Mouse (Mus musculus) forebrain, embryonic 13.5 days (tissue): ENCODE data around the gene Spaar. TPM values are rescaled to one million over a fixed set of nuclear protein-coding genes. Genes with fewer than 3 reads are reported as not detected.
"Not testable (repeated sequence)": the region's sequence is repeated elsewhere in the genome, so short reads cannot be mapped to it uniquely, and the experiment has no call there.

Experiments used
- ATAC-seq: fragments of 200-750 bp; cut with Nextera tagmentation; 2 replicates; pipeline ENCODE4 v1.8.0; 2017
- H3K27ac ChIP-seq: fragments of 300-500 bp; sonication (generic); 2 replicates; pipeline ENCODE4 v1.5.1; 2015; ENCODE audit warnings: inconsistent platforms, mild to moderate bottlenecking, moderate library complexity
- H3K27me3 ChIP-seq: fragments of 300-500 bp; sonication (generic); 2 replicates; pipeline ENCODE4 v1.6.1; 2015; ENCODE audit warnings: mild to moderate bottlenecking, inconsistent platforms
- H3K36me3 ChIP-seq: fragments of 300-500 bp; sonication (generic); 2 replicates; pipeline ENCODE4 v1.6.1; 2015; ENCODE audit warnings: mild to moderate bottlenecking, inconsistent platforms; ENCODE audit not compliant: poor library complexity, severe bottlenecking
- H3K4me1 ChIP-seq: fragments of 300-500 bp; sonication (generic); 2 replicates; pipeline ENCODE4 v1.6.1; 2015; ENCODE audit warnings: inconsistent platforms
- H3K4me2 ChIP-seq: fragments of 300-500 bp; sonication (generic); 2 replicates; pipeline ENCODE4 v1.6.1; 2015; ENCODE audit warnings: inconsistent platforms, mild to moderate bottlenecking, moderate library complexity
- H3K4me3 ChIP-seq: fragments of 300-500 bp; sonication (generic); 2 replicates; pipeline ENCODE4 v1.5.1; 2015; ENCODE audit warnings: mild to moderate bottlenecking, inconsistent platforms
- H3K9ac ChIP-seq: fragments of 300-500 bp; sonication (generic); 2 replicates; pipeline ENCODE4 v1.6.1; 2015; ENCODE audit warnings: mild to moderate bottlenecking, inconsistent platforms
- H3K9me3 ChIP-seq: fragments of 300-500 bp; sonication (generic); replicated peaks from 2 replicates; pipeline ENCODE4 v1.6.1; 2016; ENCODE audit warnings: inconsistent platforms
- WGBS: fragments of 180-500 bp; shearing (Covaris S2); methylation state at CpG from one replicate; pipeline ENCODE4 v1.1.7; 2015; 5-methylcytosine and 5-hydroxymethylcytosine counted together
- polyA plus RNA-seq: library from polyadenylated mRNA; unstranded; fragments of >200 nt; fragmentation: Nextera tagmentation; extraction: Ambion mirVana; gene quantifications from 2 replicates; pipeline ENCODE4 v1.2.1, GENCODE M21; 2015

The Spaar gene
- polyA plus RNA-seq, 1 experiment from 2014 or later = not detected

GRCm38 (mm10) chr4:43763410-43763809, 33.6 kb downstream of the Spaar start:
- H3K4me2 ChIP-seq = no peak overlapping the region
- H3K36me3 ChIP-seq = no peaks in the 10 kb centered on the region
- H3K4me3 ChIP-seq = no peak overlapping the region
- H3K9ac ChIP-seq = no peak overlapping the region
- no peaks in the 10 kb centered on the region for H3K27me3 ChIP-seq
- no peaks in the 10 kb centered on the region; the same call in 1 of the 2 replicates for H3K9me3 ChIP-seq
- H3K27ac ChIP-seq = no peak overlapping the region
- ATAC-seq = no peak
- H3K4me1 ChIP-seq = no peaks in the 10 kb centered on the region
- WGBS = 27% methylated on average over 7 of the region's 7 CpGs

DNA sequence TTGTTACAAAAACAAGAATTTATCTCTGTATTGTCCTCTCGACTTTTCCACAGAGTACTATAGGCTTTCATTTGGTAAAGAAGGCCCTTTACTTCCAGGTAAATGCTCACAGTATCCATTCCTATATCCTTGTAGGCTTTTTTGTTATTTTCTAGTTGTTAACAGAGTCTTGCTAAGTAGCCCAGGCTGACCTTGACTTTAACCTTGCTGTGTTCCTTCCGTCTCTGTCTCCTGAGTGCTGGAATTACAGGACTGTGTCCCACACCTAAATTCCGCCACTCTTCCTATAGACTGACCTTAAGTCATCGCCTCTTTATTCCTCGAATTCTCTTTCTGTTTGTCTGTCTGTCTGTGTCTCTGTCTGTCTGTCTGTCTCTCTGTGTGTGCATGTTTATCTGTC, 38.5 kb downstream of the Spaar start:
- H3K4me3 ChIP-seq = no peak overlapping the region
- ATAC-seq = no peak
- no peaks in the 10 kb centered on the region for H3K27me3 ChIP-seq
- no peak overlapping the region for H3K4me2 ChIP-seq
- no peak overlapping the region for H3K9ac ChIP-seq
- H3K9me3 ChIP-seq = no peaks in the 10 kb centered on the region; the same call in 1 of the 2 replicates
- no peaks in the 10 kb centered on the region for H3K36me3 ChIP-seq
- H3K27ac ChIP-seq = no peak overlapping the region
- 88% methylated on average over 5 of the region's 5 CpGs for WGBS
- no peaks in the 10 kb centered on the region for H3K4me1 ChIP-seq

- H3K27ac ChIP-seq = no peak overlapping the region
- H3K27me3 ChIP-seq = no peaks in the 10 kb centered on the region
- H3K36me3 ChIP-seq = no peaks in the 10 kb centered on the region
- WGBS = 92% methylated on average over 2 of the region's 2 CpGs
- H3K9me3 ChIP-seq = no peaks in the 10 kb centered on the region; the same call in 1 of the 2 replicates
- no peaks in the 10 kb centered on the region for H3K4me1 ChIP-seq
- no peak overlapping the region for H3K4me3 ChIP-seq
- H3K4me2 ChIP-seq = no peak overlapping the region
- no peak overlapping the region for H3K9ac ChIP-seq
- ATAC-seq = no peak
Observed at GRCm38 (mm10) chr4:43769374-43769773, 39.5 kb downstream of the Spaar start.

DNA sequence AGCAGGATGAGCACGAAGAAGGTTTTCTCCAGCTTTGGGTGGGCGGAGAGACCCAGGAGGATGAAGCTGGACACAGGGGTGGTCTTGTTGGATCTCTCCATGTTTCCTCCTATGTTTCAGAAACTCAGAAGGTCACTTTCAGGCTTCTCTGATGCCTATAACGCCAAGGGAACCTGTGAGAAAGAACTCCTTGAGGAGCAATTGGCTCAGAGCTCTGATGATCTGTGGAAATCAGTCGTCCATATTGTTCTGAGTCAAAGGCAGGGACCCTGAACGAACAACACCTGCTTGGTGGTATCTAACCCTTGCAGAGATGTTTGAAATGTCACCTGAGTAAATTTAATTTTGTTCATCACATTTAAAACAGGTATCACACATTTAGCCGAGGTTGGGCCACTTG, 41.1 kb downstream of the Spaar start, which contains the start of gene Olfr159:
Gene Olfr159 (minus strand): TSS at position 101 of the 400 bp plus-strand sequence.
- Histone ChIP-seq H3K36me3 (no peaks in the 10 kb centered on the region), H3K4me3 (no peak within 1 kb of the TSS), H3K27ac (no peak within 1 kb of the TSS), H3K4me1 (no peaks in the 10 kb centered on the region), H3K4me2 (no peak within 1 kb of the TSS), H3K9me3 (no peaks in the 10 kb centered on the region), H3K27me3 (no peaks in the 10 kb centered on the region), H3K9ac (no peak within 1 kb of the TSS)
- ATAC-seq = no peak
- WGBS = 89% methylated on average over 6 of the region's 6 CpGs

DNA sequence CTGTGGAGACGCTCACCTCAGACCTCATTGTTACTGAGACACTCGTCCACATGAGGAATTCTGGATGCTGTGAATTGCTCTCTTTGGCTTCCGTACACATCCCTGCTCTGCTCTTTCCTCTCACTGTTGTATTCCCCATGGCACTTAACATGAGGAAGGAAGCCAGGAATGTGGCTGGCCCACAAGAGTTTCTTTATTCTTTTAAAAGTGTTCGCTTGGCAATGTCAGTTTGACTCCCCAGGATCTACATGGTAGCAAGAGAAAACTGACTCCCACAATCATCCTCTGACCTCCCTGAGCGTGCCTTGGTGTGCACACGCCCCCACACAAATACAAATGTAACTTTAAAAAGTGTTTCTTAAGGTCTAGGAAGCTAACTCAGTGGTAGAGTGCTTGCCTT, 41.8 kb downstream of the Spaar start:
- WGBS = 69% methylated on average over 6 of the region's 6 CpGs
- no peaks in the 10 kb centered on the region for H3K27me3 ChIP-seq
- H3K4me2 ChIP-seq = no peak overlapping the region
- H3K27ac ChIP-seq = no peak overlapping the region
- no peaks in the 10 kb centered on the region for H3K36me3 ChIP-seq
- H3K4me3 ChIP-seq = no peak overlapping the region
- H3K4me1 ChIP-seq = no peaks in the 10 kb centered on the region
- no peak overlapping the region for H3K9ac ChIP-seq
- no peaks in the 10 kb centered on the region for H3K9me3 ChIP-seq
- no peak for ATAC-seq

GRCm38 (mm10) chr4:43772304-43772703, 42.5 kb downstream of the Spaar start:
- H3K27ac ChIP-seq = no peak overlapping the region
- no peaks in the 10 kb centered on the region for H3K27me3 ChIP-seq
- no peaks in the 10 kb centered on the region for H3K36me3 ChIP-seq
- H3K4me3 ChIP-seq = no peak overlapping the region
- no peak for ATAC-seq
- no peak overlapping the region for H3K9ac ChIP-seq
- no peaks in the 10 kb centered on the region for H3K4me1 ChIP-seq
- 30% methylated on average over 2 of the region's 2 CpGs for WGBS
- no peaks in the 10 kb centered on the region for H3K9me3 ChIP-seq
- H3K4me2 ChIP-seq = no peak overlapping the region

- H3K27me3 ChIP-seq = no peaks in the 10 kb centered on the region
- no peaks in the 10 kb centered on the region for H3K9me3 ChIP-seq
- no peak for ATAC-seq
- 76% methylated on average over 6 of the region's 6 CpGs for WGBS
- no peaks in the 10 kb centered on the region for H3K4me1 ChIP-seq
- H3K36me3 ChIP-seq = no peaks in the 10 kb centered on the region
- no peak overlapping the region for H3K4me3 ChIP-seq
- no peak overlapping the region for H3K4me2 ChIP-seq
- no peak overlapping the region for H3K9ac ChIP-seq
- no peak overlapping the region for H3K27ac ChIP-seq
Observed at GRCm38 (mm10) chr4:43795296-43795695, 65.5 kb downstream of the Spaar start.

GRCm38 (mm10) chr4:43795844-43796243, 66.0 kb downstream of the Spaar start:
- H3K27ac ChIP-seq, H3K4me1 ChIP-seq, H3K9ac ChIP-seq, H3K9me3 ChIP-seq, H3K4me2 ChIP-seq, H3K36me3 ChIP-seq, H3K4me3 ChIP-seq, ATAC-seq, H3K27me3 ChIP-seq: not testable (repeated sequence)
- 84% methylated on average over 5 of the region's 5 CpGs for WGBS

GRCm38 (mm10) chr4:43798936-43799335, 69.1 kb downstream of the Spaar start:
- H3K9ac ChIP-seq = no peak overlapping the region
- no peaks in the 10 kb centered on the region for H3K36me3 ChIP-seq
- no peaks in the 10 kb centered on the region for H3K4me1 ChIP-seq
- 83% methylated on average over 7 of the region's 7 CpGs for WGBS
- no peak overlapping the region for H3K27ac ChIP-seq
- H3K4me3 ChIP-seq = no peak overlapping the region
- no peak overlapping the region for H3K4me2 ChIP-seq
- no peaks in the 10 kb centered on the region for H3K27me3 ChIP-seq
- peaks cover 4% of the 10 kb centered on the region; the same call in 1 of the 2 replicates for H3K9me3 ChIP-seq
- ATAC-seq = no peak

Other genes starting within 250 kb of the Spaar start
- not detected in 2 replicates for gene Sit1, start 246.3 kb upstream of the Spaar start, polyA plus RNA-seq
- 51.1 and 52.0 TPM in 2 replicates for gene Ccdc107, start 237.1 kb upstream of the Spaar start, polyA plus RNA-seq
- gene Arhgef39, start 230.3 kb upstream of the Spaar start, polyA plus RNA-seq = 38.2 and 40.3 TPM in 2 replicates
- 0.40 and 0.80 TPM in 2 replicates for gene Car9, start 223.1 kb upstream of the Spaar start, polyA plus RNA-seq
- gene Tpm2, start 206.3 kb upstream of the Spaar start, polyA plus RNA-seq = 11.4 and 12.2 TPM in 2 replicates
- 61.8 and 65.1 TPM in 2 replicates for gene Creb3, start 167.7 kb upstream of the Spaar start, polyA plus RNA-seq
- gene Tln1, start 167.3 kb upstream of the Spaar start, polyA plus RNA-seq = 48.0 and 54.7 TPM in 2 replicates
- gene Rgp1, start 151.3 kb upstream of the Spaar start, polyA plus RNA-seq = 27.5 and 27.9 TPM in 2 replicates
- 44.5 and 47.4 TPM in 2 replicates for gene Gba2, start 151.2 kb upstream of the Spaar start, polyA plus RNA-seq
- gene Msmp, start 145.5 kb upstream of the Spaar start, polyA plus RNA-seq = 0.65 and 1.8 TPM in 2 replicates
- gene Npr2, start 98.1 kb upstream of the Spaar start, polyA plus RNA-seq = 9.1 and 10.7 TPM in 2 replicates
- 3.9 and 6.8 TPM in 2 replicates for gene Spag8, start 76.4 kb upstream of the Spaar start, polyA plus RNA-seq
- gene Hint2, start 73.6 kb upstream of the Spaar start, polyA plus RNA-seq = 75.6 and 79.2 TPM in 2 replicates
- 12.1 and 13.8 TPM in 2 replicates for gene Tmem8b, start 61.1 kb upstream of the Spaar start, polyA plus RNA-seq
- gene Fam221b, start 60.9 kb upstream of the Spaar start, polyA plus RNA-seq = 2.1 and 2.9 TPM in 2 replicates
- not detected in 2 replicates for gene Olfr70, start 29.2 kb upstream of the Spaar start, polyA plus RNA-seq
- gene Olfr71, start 19.8 kb upstream of the Spaar start, polyA plus RNA-seq = not detected in 2 replicates
- 0.30 and 0.48 TPM in 2 replicates for gene Hrct1, start 2.8 kb upstream of the Spaar start, polyA plus RNA-seq
- not detected in 2 replicates for gene Olfr159, start 41.0 kb downstream of the Spaar start, polyA plus RNA-seq
- gene Olfr156, start 93.9 kb downstream of the Spaar start, polyA plus RNA-seq = not detected in 2 replicates
- gene Olfr157, start 110.2 kb downstream of the Spaar start, polyA plus RNA-seq = not detected in 2 replicates
- gene Olfr155, start 121.5 kb downstream of the Spaar start, polyA plus RNA-seq = not detected in 2 replicates
- 4.4 and 4.8 TPM in 2 replicates for gene Reck, start 145.5 kb downstream of the Spaar start, polyA plus RNA-seq
- 37.1 and 38.7 TPM in 2 replicates for gene Glipr2, start 227.4 kb downstream of the Spaar start, polyA plus RNA-seq